Mouse (Mus musculus): ENCODE measurements around the gene Defb29. TPM values are rescaled to one million over a fixed set of nuclear protein-coding genes. Genes with fewer than 3 reads are reported as not detected.

The Defb29 gene
- polyA plus RNA-seq (2015; fragmentation: Nextera tagmentation; extraction: Ambion mirVana): not detected in 2 replicates

- no peak within 1 kb of the TSS for H3K4me2 ChIP-seq
- no peak within 1 kb of the TSS for H3K27ac ChIP-seq
- no peaks in the 10 kb centered on the region for H3K9me3 ChIP-seq
- H3K4me3 ChIP-seq: no peak within 1 kb of the TSS
- ATAC-seq (ENCODE audit: insufficient number of reproducible peaks, low FRiP score, low TSS enrichment, low read depth): no peak
- H3K9ac ChIP-seq: no peak within 1 kb of the TSS
- H3K27me3 ChIP-seq: no peaks in the 10 kb centered on the region
- H3K36me3 ChIP-seq: no peaks in the 10 kb centered on the region
- WGBS: 42% methylated on average over 13 of the region's 13 CpGs
- peaks cover 6% of the 10 kb centered on the region; the same call in 1 of the 2 replicates for H3K4me1 ChIP-seq
These were observed at the start of gene Defb29 for GRCm38 (mm10) chr2:152539944-152540710. Gene Defb29 (minus strand): TSS chr2:152540098.

- Histone ChIP-seq H3K27me3 (no peaks in the 10 kb centered on the region), H3K27ac (no peak overlapping the region), H3K36me3 (no peaks in the 10 kb centered on the region), H3K4me2 (no peak overlapping the region), H3K9ac (no peak overlapping the region), H3K4me1 (no peaks in the 10 kb centered on the region), H3K4me3 (no peak overlapping the region), H3K9me3 (no peaks in the 10 kb centered on the region)
- ATAC-seq (ENCODE audit: insufficient number of reproducible peaks, low FRiP score, low TSS enrichment, low read depth): no peak
- WGBS: 40% methylated on average over 6 of the region's 6 CpGs
These were observed 49.1 kb upstream of the Defb29 start for GRCm38 (mm10) chr2:152589021-152589420.

DNA sequence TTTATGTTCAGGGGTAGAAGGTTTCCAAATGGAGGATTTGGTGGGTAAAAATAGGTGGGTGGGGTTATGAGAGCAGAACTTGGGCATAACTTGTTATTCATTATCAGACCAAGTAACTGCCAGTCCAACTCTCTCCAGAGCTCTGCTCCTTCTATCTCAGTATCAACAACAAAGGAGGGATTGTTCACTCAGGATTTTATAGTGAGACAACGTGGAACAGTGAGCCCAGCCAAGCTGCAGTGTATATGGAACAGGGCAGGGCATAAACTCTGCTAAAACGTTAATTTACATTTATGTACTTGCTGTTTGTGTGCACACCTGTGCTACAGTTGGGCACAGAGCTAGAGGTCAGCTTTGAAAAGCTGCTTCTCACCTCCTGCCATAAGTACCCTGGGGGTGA, 48.6 kb upstream of the Defb29 start:
- no peak for ATAC-seq (ENCODE audit: insufficient number of reproducible peaks, low FRiP score, low TSS enrichment, low read depth)

GRCm38 (mm10) chr2:152586926-152587560, 47.1 kb upstream of the Defb29 start:
- no peaks in the 10 kb centered on the region for H3K27me3 ChIP-seq
- H3K9me3 ChIP-seq: no peaks in the 10 kb centered on the region
- H3K27ac ChIP-seq: no peak overlapping the region
- H3K9ac ChIP-seq: no peak overlapping the region
- no peak overlapping the region for H3K4me3 ChIP-seq
- no peaks in the 10 kb centered on the region for H3K4me1 ChIP-seq
- H3K4me2 ChIP-seq: no peak overlapping the region
- 72% methylated on average over 4 of the region's 4 CpGs for WGBS
- ATAC-seq (ENCODE audit: insufficient number of reproducible peaks, low FRiP score, low TSS enrichment, low read depth): no peak
- H3K36me3 ChIP-seq: no peaks in the 10 kb centered on the region

More for the DNA sequence above, 48.6 kb upstream of the Defb29 start:
- Histone ChIP-seq H3K4me2 (no peak overlapping the region), H3K4me1 (no peaks in the 10 kb centered on the region), H3K9ac (no peak overlapping the region), H3K27ac (no peak overlapping the region), H3K9me3 (no peaks in the 10 kb centered on the region), H3K4me3 (no peak overlapping the region), H3K27me3 (no peaks in the 10 kb centered on the region), H3K36me3 (no peaks in the 10 kb centered on the region)
- 24% methylated on average over 2 of the region's 2 CpGs for WGBS

- 83% methylated on average over 11 of the region's 11 CpGs for WGBS
- no peaks in the 10 kb centered on the region for H3K36me3 ChIP-seq
- H3K9ac ChIP-seq: no peak overlapping the region
- H3K4me3 ChIP-seq: no peak overlapping the region
- no peak overlapping the region for H3K4me2 ChIP-seq
- no peaks in the 10 kb centered on the region for H3K4me1 ChIP-seq
- H3K9me3 ChIP-seq: no peaks in the 10 kb centered on the region
- H3K27me3 ChIP-seq: no peaks in the 10 kb centered on the region
- no peak for ATAC-seq (ENCODE audit: insufficient number of reproducible peaks, low FRiP score, low TSS enrichment, low read depth)
- no peak overlapping the region for H3K27ac ChIP-seq
These were observed 40.7 kb upstream of the Defb29 start for GRCm38 (mm10) chr2:152580612-152581011.

GRCm38 (mm10) chr2:152580107-152580506, 40.2 kb upstream of the Defb29 start, which contains the start of gene Defb19:
Gene Defb19 (minus strand): TSS chr2:152580312.
- H3K4me1 ChIP-seq: no peaks in the 10 kb centered on the region

GRCm38 (mm10) chr2:152573484-152573883, 33.6 kb upstream of the Defb29 start:
- Histone ChIP-seq H3K9me3 (no peaks in the 10 kb centered on the region), H3K27ac (no peak overlapping the region), H3K36me3 (no peaks in the 10 kb centered on the region), H3K27me3 (no peaks in the 10 kb centered on the region), H3K4me3 (no peak overlapping the region), H3K9ac (no peak overlapping the region), H3K4me2 (no peak overlapping the region), H3K4me1 (no peaks in the 10 kb centered on the region)
- WGBS: 89% methylated on average over 8 of the region's 8 CpGs
- ATAC-seq (ENCODE audit: insufficient number of reproducible peaks, low FRiP score, low TSS enrichment, low read depth): no peak

More at GRCm38 (mm10) chr2:152580107-152580506, 40.2 kb upstream of the Defb29 start, which contains the start of gene Defb19:
- no peak for ATAC-seq (ENCODE audit: insufficient number of reproducible peaks, low FRiP score, low TSS enrichment, low read depth)
- H3K36me3 ChIP-seq: no peaks in the 10 kb centered on the region
- H3K4me2 ChIP-seq: no peak within 1 kb of the TSS
- H3K27me3 ChIP-seq: no peaks in the 10 kb centered on the region
- H3K27ac ChIP-seq: no peak within 1 kb of the TSS
- H3K9me3 ChIP-seq: no peaks in the 10 kb centered on the region
- WGBS: 72% methylated on average over 7 of the region's 7 CpGs
- no peak within 1 kb of the TSS for H3K9ac ChIP-seq
- H3K4me3 ChIP-seq: no peak within 1 kb of the TSS

DNA sequence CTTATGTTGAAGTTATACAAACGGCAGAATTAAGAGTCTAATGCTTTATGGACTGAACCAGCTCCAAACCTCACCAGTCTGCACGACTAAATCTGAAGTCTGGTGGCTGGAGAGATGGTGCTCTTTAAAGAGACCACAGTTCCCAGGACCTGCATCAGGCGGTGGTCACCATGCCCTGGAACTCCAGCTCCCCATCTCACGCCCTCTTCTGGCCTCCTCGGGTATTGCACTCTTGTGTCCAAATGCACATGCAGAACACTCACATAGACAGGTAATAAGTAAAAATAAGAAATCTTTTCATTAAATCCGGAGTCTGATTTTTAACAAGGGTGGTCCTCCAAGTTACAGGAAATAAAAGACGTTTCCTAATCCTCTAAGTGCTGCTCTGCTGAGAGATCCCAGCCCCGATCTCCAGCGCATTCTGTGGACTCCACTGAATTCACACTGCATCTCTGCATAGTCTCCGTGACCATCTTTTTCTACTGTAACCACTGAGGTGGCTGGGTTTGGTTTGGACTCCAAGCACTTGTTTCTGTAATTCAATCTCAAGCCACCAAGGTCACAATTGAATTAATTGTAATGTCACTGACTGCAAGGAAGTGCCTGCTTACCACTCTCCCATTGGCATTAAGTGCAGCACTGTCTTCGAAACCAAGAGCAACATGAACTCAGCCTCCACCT, 32.4 kb upstream of the Defb29 start, which contains the start of gene Defb21:
Gene Defb21, plus strand, starts transcription at position 631 of the 681 bp plus-strand sequence.
- Histone ChIP-seq H3K27me3 (no peaks in the 10 kb centered on the region), H3K4me2 (no peak within 1 kb of the TSS), H3K4me3 (no peak within 1 kb of the TSS), H3K27ac (no peak within 1 kb of the TSS), H3K9ac (no peak within 1 kb of the TSS), H3K9me3 (no peaks in the 10 kb centered on the region), H3K36me3 (no peaks in the 10 kb centered on the region), H3K4me1 (no peaks in the 10 kb centered on the region)
- ATAC-seq (ENCODE audit: insufficient number of reproducible peaks, low FRiP score, low TSS enrichment, low read depth): no peak
- 64% methylated on average over 11 of the region's 11 CpGs for WGBS

GRCm38 (mm10) chr2:152570313-152570712, 30.4 kb upstream of the Defb29 start:
- H3K36me3 ChIP-seq: no peaks in the 10 kb centered on the region
- no peak overlapping the region for H3K9ac ChIP-seq
- no peak overlapping the region for H3K4me3 ChIP-seq
- no peak overlapping the region for H3K27ac ChIP-seq
- ATAC-seq (ENCODE audit: insufficient number of reproducible peaks, low FRiP score, low TSS enrichment, low read depth): no peak
- no peaks in the 10 kb centered on the region for H3K9me3 ChIP-seq
- H3K4me1 ChIP-seq: no peaks in the 10 kb centered on the region
- H3K27me3 ChIP-seq: no peaks in the 10 kb centered on the region
- no peak overlapping the region for H3K4me2 ChIP-seq
- WGBS: 75% methylated on average over 6 of the region's 6 CpGs

- Histone ChIP-seq H3K9ac (no peak overlapping the region), H3K4me1 (no peaks in the 10 kb centered on the region), H3K27me3 (no peaks in the 10 kb centered on the region), H3K9me3 (no peaks in the 10 kb centered on the region), H3K27ac (no peak overlapping the region), H3K36me3 (no peaks in the 10 kb centered on the region), H3K4me2 (no peak overlapping the region), H3K4me3 (no peak overlapping the region)
- no peak for ATAC-seq (ENCODE audit: insufficient number of reproducible peaks, low FRiP score, low TSS enrichment, low read depth)
- 69% methylated on average over 4 of the region's 4 CpGs for WGBS
These were observed 30.0 kb upstream of the Defb29 start for GRCm38 (mm10) chr2:152569881-152570280.

- Histone ChIP-seq H3K27me3 (no peaks in the 10 kb centered on the region), H3K27ac (no peak within 1 kb of the TSS), H3K4me3 (no peak within 1 kb of the TSS), H3K4me1 (no peaks in the 10 kb centered on the region), H3K4me2 (no peak within 1 kb of the TSS), H3K9ac (no peak within 1 kb of the TSS), H3K9me3 (no peaks in the 10 kb centered on the region), H3K36me3 (no peaks in the 10 kb centered on the region)
- WGBS: 84% methylated on average over 5 of the region's 5 CpGs
- no peak for ATAC-seq (ENCODE audit: insufficient number of reproducible peaks, low FRiP score, low TSS enrichment, low read depth)
These were observed 29.1 kb upstream of the Defb29 start, which contains the start of gene Gm17416 for GRCm38 (mm10) chr2:152569038-152569437. Gene Gm17416 (plus strand): TSS chr2:152569338.

DNA sequence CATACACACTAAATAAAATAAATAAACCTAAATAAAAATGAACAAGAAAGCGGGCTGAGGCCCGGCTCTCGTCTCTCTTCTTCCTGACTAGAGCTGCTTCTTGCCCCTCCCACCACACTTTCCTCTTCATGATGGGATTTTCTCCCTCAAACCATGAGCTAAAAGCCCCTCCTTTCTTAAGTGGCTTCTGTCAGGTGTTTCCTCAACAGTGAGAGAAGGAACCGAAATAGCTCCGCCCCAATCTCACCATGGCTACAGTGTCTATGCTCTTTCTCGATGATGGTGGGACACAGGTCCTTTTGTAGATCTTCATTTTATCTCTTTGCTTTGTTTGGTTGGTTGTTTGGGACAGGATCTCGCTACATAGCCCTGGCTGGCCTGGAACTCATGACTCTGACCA, 16.8 kb upstream of the Defb29 start:
- Histone ChIP-seq H3K4me3 (no peak overlapping the region), H3K9me3 (no peaks in the 10 kb centered on the region), H3K4me1 (no peaks in the 10 kb centered on the region), H3K4me2 (no peak overlapping the region), H3K9ac (no peak overlapping the region), H3K27ac (no peak overlapping the region), H3K36me3 (no peaks in the 10 kb centered on the region), H3K27me3 (no peaks in the 10 kb centered on the region)
- 87% methylated on average over 7 of the region's 7 CpGs for WGBS
- ATAC-seq (ENCODE audit: insufficient number of reproducible peaks, low FRiP score, low TSS enrichment, low read depth): no peak

All from limb, embryonic 15.5 days (tissue).